Mouse (Mus musculus): ENCODE measurements around the gene Slc39a11. TPM values are rescaled to one million over a fixed set of nuclear protein-coding genes. Genes with fewer than 3 reads are reported as not detected.

The Slc39a11 gene
- total RNA-seq, 2 experiments from 2014 or later: 11.2 to 11.4 TPM

DNA sequence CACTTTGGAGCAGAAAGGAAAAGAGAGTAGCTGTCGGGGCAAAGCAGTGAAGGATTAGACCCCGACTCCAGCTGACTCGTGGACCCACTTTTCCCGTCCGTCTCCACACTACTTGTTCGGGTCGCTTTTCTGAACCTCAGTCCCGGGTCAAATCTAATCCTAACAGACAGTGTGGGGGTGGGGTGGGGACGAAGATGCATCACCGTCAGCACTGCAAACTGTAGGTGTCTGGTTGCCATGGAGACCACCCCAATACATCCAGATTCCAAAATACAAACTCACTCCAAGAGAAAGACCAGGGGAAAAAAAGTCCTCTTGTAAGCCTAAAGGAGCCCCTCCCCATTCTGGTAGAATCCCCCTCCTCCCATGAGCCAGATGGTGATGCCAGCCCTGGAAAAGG, 97.3 kb downstream of the Slc39a11 start:
- ATAC-seq (ENCODE audit: poor library complexity, severe bottlenecking): no peak

DNA sequence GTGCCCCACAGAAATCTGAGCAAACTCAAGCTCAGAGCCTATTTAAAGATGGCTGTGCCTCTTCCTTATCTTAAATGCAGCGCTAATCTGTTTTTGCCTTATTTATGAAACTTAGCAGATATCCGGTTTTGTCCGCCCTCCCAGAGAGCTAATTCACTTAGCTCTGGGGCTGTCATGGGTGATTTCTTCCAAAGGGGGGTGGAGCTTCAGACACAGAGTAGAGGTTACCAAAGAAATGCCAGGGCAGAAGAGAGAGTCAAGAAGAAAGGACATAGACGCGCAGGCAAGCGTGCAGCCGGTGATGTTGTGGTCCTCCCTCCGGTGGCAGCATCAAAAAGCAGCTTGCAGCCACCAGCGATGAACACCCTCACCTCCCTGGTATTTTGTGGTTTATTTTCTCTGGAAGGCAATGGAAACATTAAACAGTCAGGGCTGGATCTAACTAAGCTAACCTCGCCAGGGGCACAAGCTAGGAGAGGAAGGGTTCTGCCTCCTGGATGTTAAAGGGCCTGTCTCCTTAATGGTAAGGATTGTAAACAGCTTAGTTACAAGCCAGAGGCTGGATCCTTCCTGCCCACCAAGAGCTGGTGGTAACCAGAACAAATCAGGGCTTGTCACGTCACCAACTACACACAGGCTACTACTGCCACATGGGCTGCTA, 103.5 kb downstream of the Slc39a11 start:
- ATAC-seq (ENCODE audit: poor library complexity, severe bottlenecking): no peak

DNA sequence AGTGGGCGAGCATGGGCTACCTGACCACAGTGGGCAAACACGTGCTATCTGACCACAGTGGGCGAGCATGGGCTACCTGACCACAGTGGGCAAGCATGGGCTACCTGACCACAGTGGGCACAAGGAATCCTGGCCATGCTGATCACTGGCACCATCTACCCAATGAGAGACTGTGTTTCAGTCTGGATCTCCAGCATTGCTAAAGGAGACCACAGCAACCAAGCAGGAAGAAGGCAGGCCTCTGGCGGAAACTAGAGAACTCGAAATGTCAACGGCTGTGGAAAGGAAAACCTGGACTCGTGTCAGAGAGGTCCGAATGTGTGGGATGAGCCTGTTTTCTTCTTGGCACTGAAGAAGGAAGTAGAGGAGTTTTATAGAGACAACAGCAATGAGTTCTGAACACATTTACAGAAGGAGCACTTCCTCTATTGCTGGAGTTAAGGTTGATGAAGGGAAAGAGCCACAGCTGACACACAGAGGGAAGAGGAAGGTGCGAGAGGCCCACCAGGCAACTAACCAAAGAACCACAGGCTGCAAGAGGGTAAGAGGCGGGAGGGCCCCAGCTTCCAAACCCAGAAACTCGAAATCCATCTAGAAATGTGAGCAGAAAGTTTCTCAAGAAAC, 105.8 kb downstream of the Slc39a11 start:
- peak; percentile 92 for ATAC-seq (ENCODE audit: poor library complexity, severe bottlenecking)

DNA sequence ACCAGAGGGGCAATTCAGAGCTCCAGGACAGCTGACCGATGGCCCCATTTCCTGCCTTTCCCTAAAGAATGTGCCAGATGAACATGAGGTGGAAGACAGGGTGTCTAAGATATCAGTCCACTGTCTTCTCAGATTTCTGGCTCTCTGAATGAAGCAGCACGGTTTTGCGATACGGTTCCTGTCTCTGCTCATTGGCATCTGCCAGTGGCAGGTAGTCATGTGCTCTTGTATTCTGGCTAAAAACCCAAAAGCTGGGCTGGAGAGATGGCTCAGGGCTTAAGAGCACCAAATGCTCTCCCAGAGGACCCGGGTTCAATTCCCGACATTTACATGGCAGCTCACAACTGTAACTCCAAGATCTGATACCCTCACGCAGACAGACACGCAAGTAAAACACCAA, 108.8 kb downstream of the Slc39a11 start:
- ATAC-seq (ENCODE audit: poor library complexity, severe bottlenecking): no peak

DNA sequence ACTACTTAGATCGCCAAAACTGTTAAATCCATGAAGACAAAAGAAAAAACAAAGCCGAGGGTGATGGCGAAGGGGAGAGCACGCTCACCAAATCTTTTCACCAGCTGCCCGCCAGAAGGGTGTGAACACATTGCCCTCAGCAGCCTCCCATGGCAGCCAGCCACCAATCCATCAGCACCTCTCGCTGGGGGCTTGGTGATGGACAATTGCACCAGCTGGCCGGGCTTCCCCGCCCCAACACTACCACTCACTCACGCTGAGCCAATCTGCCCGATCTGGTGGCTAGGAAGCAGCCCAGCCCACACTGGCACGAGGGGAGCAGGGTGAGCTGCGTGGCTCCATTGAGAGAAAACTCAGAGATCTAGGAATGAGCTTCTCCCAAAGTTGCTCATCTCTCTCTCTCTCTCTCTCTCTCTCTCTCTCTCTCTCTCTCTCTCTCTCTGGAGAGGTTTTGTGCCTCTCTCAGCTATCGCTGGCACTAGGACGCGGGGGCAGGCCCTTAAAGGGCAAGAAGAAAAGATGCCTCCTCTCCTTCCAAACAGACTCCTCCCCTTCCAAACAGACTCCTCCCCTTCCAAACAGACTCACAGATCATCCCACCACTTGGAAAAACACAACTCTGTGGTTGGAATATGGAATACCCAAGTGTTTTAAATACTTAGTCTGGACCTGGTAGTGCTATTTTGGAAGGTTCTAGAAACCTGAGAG, 110.2 kb downstream of the Slc39a11 start:
- no peak for ATAC-seq (ENCODE audit: poor library complexity, severe bottlenecking)

DNA sequence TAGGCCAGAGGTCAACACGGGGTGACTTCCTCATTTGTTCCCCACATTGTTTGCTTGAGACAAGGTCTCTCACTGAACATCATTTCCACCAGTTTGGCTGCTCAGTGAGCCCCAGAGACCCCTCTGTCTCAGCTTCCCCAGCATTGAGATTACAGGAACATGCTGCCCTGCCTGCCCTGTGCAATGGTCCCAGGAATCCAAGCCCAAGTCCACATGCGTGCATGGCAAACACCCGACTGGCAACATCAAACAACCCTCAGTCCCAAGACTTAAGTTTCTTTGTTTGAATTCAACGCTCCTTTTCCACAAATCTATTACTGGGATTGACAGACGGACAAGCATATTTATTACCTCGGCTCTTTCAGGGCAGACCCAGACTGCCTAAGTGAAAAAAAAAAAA, 110.8 kb downstream of the Slc39a11 start:
- 0 out of 2 replicates have a peak, but pooled peaks have one; percentile 12 for ATAC-seq (ENCODE audit: poor library complexity, severe bottlenecking)

GRCm38 (mm10) chr11:113538406-113538917, 111.4 kb downstream of the Slc39a11 start:
- ATAC-seq (ENCODE audit: poor library complexity, severe bottlenecking): no peak

- no peak for ATAC-seq (ENCODE audit: poor library complexity, severe bottlenecking)
Observed at GRCm38 (mm10) chr11:113537715-113538114, 112.2 kb downstream of the Slc39a11 start.

DNA sequence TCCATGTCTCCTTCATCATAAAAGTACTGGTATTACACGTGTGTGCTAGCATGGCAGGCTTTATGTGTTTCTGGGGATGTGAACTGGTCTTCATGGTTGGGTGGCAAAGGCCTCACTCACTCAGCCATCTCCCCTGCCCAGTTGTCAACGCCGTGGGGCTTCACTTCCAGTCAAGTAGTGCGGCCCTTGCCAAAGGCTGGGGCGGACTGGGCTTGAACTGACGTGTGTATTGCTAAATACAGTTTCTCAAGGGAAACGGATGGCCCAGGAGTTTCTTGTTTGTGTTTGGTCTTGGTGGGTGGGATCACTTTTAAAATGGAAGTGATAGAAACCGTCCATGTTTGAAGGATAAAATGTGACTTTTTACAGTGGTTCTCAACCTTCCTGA, 112.7 kb downstream of the Slc39a11 start:
- ATAC-seq (ENCODE audit: poor library complexity, severe bottlenecking): peak; percentile 69

- ATAC-seq (ENCODE audit: poor library complexity, severe bottlenecking): peak; percentile 58
Observed at GRCm38 (mm10) chr11:113536308-113537198, 113.3 kb downstream of the Slc39a11 start.

- ATAC-seq (ENCODE audit: poor library complexity, severe bottlenecking): no peak
Observed at GRCm38 (mm10) chr11:113534341-113534740, 115.5 kb downstream of the Slc39a11 start.

GRCm38 (mm10) chr11:113533931-113534330, 115.9 kb downstream of the Slc39a11 start:
- no peak for ATAC-seq (ENCODE audit: poor library complexity, severe bottlenecking)

GRCm38 (mm10) chr11:113528391-113528790, 121.5 kb downstream of the Slc39a11 start:
- no peak for ATAC-seq (ENCODE audit: poor library complexity, severe bottlenecking)

DNA sequence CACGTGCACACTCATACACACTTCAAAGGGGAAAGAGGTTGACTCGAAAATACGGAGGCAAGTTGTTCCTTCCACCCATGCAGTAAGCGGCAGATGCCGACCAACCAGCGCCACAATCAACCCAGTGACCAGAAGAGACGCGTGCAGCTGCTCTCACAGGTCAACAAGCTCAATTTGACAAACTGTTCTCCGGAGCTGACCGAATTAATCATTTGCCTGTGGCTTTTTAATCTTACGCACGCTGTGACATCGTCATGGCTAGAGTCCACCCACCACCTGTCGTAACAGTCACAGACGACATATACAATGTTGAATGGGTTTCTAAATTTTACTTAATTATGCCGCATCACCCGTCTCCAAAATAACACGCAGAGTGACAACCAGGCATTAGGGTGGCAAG, 124.1 kb downstream of the Slc39a11 start:
- ATAC-seq (ENCODE audit: poor library complexity, severe bottlenecking): no peak

DNA sequence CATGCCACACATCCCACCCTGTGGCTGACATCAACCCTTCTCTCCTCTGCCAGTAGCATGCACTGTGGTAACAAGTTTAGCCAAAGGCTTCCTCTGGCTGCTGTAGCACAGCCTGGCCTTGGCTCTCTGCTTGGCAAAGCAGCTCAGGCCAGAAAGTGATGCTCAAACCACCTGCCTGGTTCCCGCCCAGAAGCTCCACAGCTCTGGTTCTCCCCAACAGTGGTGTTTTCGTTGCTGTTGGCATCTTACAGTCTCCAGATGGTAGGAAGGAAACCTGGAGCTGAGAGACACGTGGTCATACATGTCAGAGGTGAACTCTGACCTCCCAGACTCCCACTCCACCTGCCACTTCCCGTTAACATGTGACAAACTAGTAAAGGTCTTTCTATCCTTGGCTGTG, 127.2 kb downstream of the Slc39a11 start:
- no peak for ATAC-seq (ENCODE audit: poor library complexity, severe bottlenecking)

DNA sequence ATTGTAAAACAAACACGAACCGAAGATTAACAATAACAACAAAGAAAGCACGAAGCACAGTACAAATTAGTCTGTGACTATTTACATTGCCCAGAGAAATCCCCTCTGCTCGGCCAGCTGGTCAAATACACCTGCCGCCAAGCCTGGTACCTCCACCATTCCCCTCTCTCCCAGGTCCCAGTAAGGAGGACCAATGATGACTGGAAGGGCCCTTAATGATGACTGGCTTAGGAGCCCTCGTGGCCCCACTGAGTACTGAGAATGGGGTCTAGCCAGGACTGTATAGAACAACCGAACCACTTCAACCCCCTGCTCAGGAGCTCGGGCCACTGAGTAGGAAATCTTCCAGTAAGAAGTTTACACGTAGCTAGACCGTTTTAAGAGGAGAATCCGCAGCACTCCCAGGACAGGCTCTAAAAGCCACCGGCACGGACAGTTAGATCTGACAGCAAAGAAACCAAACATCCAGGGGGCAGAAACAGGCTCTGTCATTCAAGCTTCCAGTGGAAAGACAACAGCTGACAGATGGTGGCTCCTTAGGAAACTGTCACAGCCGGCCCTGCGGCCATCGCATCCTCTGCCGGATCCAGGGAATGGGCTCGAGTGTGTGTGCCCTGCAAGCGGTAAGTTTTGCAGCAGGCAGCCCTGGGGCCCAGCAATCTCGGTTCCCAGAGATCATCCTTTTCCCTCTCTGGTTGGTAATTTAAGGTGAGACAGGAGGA, 128.2 kb downstream of the Slc39a11 start:
- ATAC-seq (ENCODE audit: poor library complexity, severe bottlenecking): no peak

DNA sequence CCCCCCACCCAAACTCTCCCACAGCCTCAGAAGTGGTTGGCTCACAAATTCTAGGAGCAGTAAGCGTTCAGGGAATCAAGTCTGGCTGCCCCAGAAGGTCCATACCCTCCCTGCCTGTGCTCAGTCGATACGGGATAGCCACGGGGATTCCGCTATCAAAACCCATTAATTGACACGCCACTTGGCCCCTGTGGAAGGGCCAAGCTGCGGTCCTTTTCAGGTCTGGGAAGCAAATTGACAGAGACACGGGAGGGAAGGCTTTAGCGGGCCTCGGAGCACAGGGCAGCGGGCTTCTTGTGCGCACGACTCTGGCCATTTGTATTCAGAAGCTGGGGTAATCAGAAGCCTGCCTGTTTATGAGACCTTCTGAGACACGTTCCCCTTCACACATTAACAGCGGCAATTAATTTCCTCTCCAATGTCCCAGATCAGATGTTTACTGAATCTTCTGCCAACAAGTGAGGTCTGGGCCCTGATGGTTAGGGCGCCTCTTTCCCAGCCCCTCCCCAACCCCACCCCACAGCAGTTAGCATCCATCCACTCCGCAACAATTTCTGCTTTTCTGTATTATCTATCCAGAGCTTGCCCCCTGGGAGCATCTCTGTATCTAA, 128.9 kb downstream of the Slc39a11 start:
- ATAC-seq (ENCODE audit: poor library complexity, severe bottlenecking): no peak

DNA sequence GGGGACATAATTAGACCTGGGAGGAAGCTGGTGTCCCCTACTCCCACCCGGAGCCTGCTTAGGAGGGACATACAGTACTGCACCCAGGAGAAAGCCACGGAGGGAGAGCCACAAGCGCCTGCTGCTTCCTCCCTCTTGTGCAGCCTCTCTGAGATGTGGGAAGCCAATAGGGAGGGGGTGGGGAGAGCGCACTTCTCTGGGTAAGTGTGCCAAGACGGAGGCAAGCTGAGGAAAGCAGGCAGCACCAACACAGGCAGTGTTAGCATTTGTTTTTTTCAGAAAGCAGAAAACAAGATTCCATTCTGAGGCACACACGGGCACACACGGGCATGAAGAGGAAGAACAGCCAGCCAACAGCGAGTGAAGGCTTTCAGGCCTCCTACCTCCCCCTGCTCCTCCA, 129.5 kb downstream of the Slc39a11 start:
- ATAC-seq (ENCODE audit: poor library complexity, severe bottlenecking): peak; percentile 38

DNA sequence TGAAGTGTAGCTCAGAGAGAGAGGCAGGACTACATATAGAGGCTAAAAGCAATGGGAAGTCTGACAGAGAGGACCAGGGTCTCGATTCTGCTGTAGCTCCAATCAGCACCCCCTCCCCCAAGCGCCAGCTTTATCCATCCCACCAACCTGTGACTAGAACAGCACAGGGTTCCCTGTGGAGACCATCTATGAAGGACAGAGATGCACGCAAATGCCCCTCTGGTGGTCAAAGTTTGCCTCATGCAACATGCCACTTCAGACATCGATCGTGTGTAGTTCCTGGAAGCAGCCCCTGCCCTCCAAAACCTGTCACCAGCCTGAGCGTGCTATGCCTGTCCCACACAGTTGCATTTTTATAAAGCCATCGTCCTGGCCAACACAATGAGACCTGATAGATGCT, 129.9 kb downstream of the Slc39a11 start:
- no peak for ATAC-seq (ENCODE audit: poor library complexity, severe bottlenecking)

DNA sequence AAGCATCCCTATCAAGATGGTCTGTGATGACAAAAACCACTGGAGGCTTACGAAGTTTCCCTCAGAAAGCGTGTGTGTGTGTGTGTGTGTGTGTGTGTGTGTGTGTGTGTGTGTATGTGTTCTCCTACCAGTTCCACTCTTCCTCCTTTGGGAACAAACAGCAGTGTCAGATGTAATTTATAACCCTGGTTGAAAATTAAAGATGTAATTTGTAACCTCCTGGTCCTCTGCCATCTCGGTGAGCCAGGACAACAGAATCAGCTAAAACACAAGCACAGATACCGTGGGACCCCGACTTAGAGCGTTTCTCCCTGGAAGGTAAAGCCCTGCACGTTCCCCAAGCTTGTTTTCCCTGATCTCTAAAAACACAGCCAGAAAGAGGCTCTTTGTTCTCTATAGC, 131.7 kb downstream of the Slc39a11 start:
- ATAC-seq (ENCODE audit: poor library complexity, severe bottlenecking): no peak

Measured in megakaryocyte, adult 5-6 weeks (primary cell).